Mouse (Mus musculus) MEL (cell line): ENCODE data around the gene Elmod3. TPM values are rescaled to one million over a fixed set of nuclear protein-coding genes. Genes with fewer than 3 reads are reported as not detected.

Experiments used
- DNase-seq: peaks from one replicate; pipeline ENCODE4 v3.0.0; 2011; ENCODE audit warnings: low read depth, low spot score
- H3K27ac ChIP-seq: 2 replicates; pipeline ENCODE4 v1.5.1; 2012; ENCODE audit warnings: low read depth, mild to moderate bottlenecking, control low read depth, low read length, moderate library complexity; ENCODE audit not compliant: control insufficient read depth
- H3K27me3 ChIP-seq, 2 experiments: fragments of 150-350 bp in 1 of 2; sonication (generic) in 1 of 2; 2 replicates each; pipeline ENCODE4 v1.6.1; 2012; ENCODE audit warnings: low read length in 2 of 2, mild to moderate bottlenecking in 2 of 2, improper control_type of control experiment in 1 of 2, moderate library complexity in 1 of 2; ENCODE audit not compliant: insufficient read depth in 2 of 2, control insufficient read depth in 1 of 2
- H3K36me3 ChIP-seq, 2 experiments: 2 replicates each; pipeline ENCODE4 v1.6.1; 2012 to 2014; ENCODE audit warnings: low read length in 2 of 2, improper control_type of control experiment in 1 of 2, inconsistent platforms in 1 of 2, mild to moderate bottlenecking in 1 of 2; ENCODE audit not compliant: insufficient read depth in 2 of 2, control insufficient read depth in 1 of 2
- H3K4me1 ChIP-seq, 2 experiments: fragments of 150-350 bp in 1 of 2; sonication (generic) in 1 of 2; 2 replicates each; pipeline ENCODE4 v1.6.1; 2012; ENCODE audit warnings: low read length in 2 of 2, improper control_type of control experiment in 1 of 2, mild to moderate bottlenecking in 1 of 2; ENCODE audit not compliant: insufficient read depth in 2 of 2, control insufficient read depth in 1 of 2
- H3K4me3 ChIP-seq, 2 experiments: fragments of 150-350 bp in 1 of 2; sonication (generic) in 1 of 2; 2 replicates each; pipeline ENCODE4 v1.5.1; 2012; ENCODE audit warnings: low read depth in 2 of 2, low read length in 2 of 2, mild to moderate bottlenecking in 2 of 2, moderate library complexity in 2 of 2, control low read depth in 1 of 2, improper control_type of control experiment in 1 of 2; ENCODE audit not compliant: control insufficient read depth in 1 of 2, insufficient read depth in 1 of 2
- H3K79me2 ChIP-seq: 2 replicates; pipeline ENCODE4 v1.6.1; 2012; ENCODE audit warnings: mild to moderate bottlenecking, low read length, moderate library complexity; ENCODE audit not compliant: control insufficient read depth, poor library complexity, insufficient read depth
- H3K9ac ChIP-seq: 2 replicates; pipeline ENCODE4 v1.6.1; 2012; ENCODE audit warnings: low read depth, mild to moderate bottlenecking, control low read depth, low read length, moderate library complexity; ENCODE audit not compliant: control insufficient read depth, poor library complexity, severe bottlenecking
- H3K9me3 ChIP-seq: fragments of 150-350 bp; sonication (generic); replicated peaks from 2 replicates; pipeline ENCODE4 v1.6.1; 2012; ENCODE audit warnings: mild to moderate bottlenecking, low read length, improper control_type of control experiment, moderate library complexity; ENCODE audit not compliant: insufficient read depth
- CTCF ChIP-seq, 3 experiments: IDR thresholded peaks in 2 of 3; conservative IDR thresholded peaks in 1 of 3; 2 replicates each; pipeline ENCODE4 v1.5.1; 2011 to 2012; ENCODE audit warnings: low read length in 3 of 3, low read depth in 2 of 3, mild to moderate bottlenecking in 2 of 3, improper control_type of control experiment in 1 of 3, inconsistent platforms in 1 of 3, mixed read lengths in 1 of 3, moderate library complexity in 1 of 3; ENCODE audit not compliant: control insufficient read depth in 1 of 3, insufficient read depth in 1 of 3, poor library complexity in 1 of 3, severe bottlenecking in 1 of 3
- ELF1 ChIP-seq: IDR thresholded peaks from 2 replicates; pipeline ENCODE4 v1.6.1; 2014; ENCODE audit warnings: low read depth, mild to moderate bottlenecking, inconsistent platforms, low read length, improper control_type of control experiment, moderate library complexity
- MAX ChIP-seq: IDR thresholded peaks from 2 replicates; pipeline ENCODE4 v1.6.1; 2011; ENCODE audit warnings: low read length, improper control_type of control experiment
- MAZ ChIP-seq: IDR thresholded peaks from 2 replicates; pipeline ENCODE4 v1.6.1; 2012; ENCODE audit warnings: low read depth, mild to moderate bottlenecking, inconsistent platforms, low read length, improper control_type of control experiment
- MEF2A ChIP-seq: IDR thresholded peaks from 2 replicates; pipeline ENCODE4 v1.6.1; 2014; ENCODE audit warnings: low read depth, mild to moderate bottlenecking, inconsistent platforms, low read length, improper control_type of control experiment; ENCODE audit not compliant: poor library complexity, insufficient replicate concordance, severe bottlenecking; ENCODE audit errors: extremely low read depth
- POLR2A ChIP-seq, 2 experiments: IDR thresholded peaks; 2 replicates each; pipeline ENCODE4 v1.6.1; 2011 to 2012; ENCODE audit warnings: low read length in 2 of 2, mild to moderate bottlenecking in 2 of 2, control low read depth in 1 of 2, improper control_type of control experiment in 1 of 2, low read depth in 1 of 2, moderate library complexity in 1 of 2; ENCODE audit not compliant: control insufficient read depth in 1 of 2, insufficient read depth in 1 of 2, poor library complexity in 1 of 2
- RCOR1 ChIP-seq: IDR thresholded peaks from 2 replicates; pipeline ENCODE4 v1.6.1; 2012; ENCODE audit warnings: low read depth, mild to moderate bottlenecking, inconsistent platforms, low read length, improper control_type of control experiment
- TCF12 ChIP-seq: IDR thresholded peaks from 2 replicates; pipeline ENCODE4 v1.6.1; 2014; ENCODE audit warnings: low read depth, mild to moderate bottlenecking, inconsistent platforms, low read length, improper control_type of control experiment, moderate library complexity
- USF1 ChIP-seq: IDR thresholded peaks from 2 replicates; pipeline ENCODE4 v1.6.1; 2014; ENCODE audit warnings: low read depth, mild to moderate bottlenecking, inconsistent platforms, low read length, improper control_type of control experiment, moderate library complexity
- USF2 ChIP-seq, 2 experiments: IDR thresholded peaks; 2 replicates each; pipeline ENCODE4 v1.6.1; 2011 to 2012; ENCODE audit warnings: improper control_type of control experiment in 2 of 2, low read length in 2 of 2, borderline replicate concordance in 1 of 2, inconsistent platforms in 1 of 2, low read depth in 1 of 2, mild to moderate bottlenecking in 1 of 2; ENCODE audit not compliant: insufficient read depth in 1 of 2
- ZNF384 ChIP-seq: IDR thresholded peaks from 2 replicates; pipeline ENCODE4 v1.6.1; 2012; ENCODE audit warnings: low read depth, mild to moderate bottlenecking, inconsistent platforms, low read length, improper control_type of control experiment
- polyA plus RNA-seq, 2 experiments: library from polyadenylated mRNA; stranded (reverse) in 1 of 2; unstranded in 1 of 2; fragments of >175 nt in 1 of 2; fragments of >200 nt in 1 of 2; gene quantifications; 2 replicates each; pipeline versions ENCODE4 v1.2.1 to v1.2.4; 2012; ENCODE audit warnings: low replicate concordance in 2 of 2, low read depth in 1 of 2; ENCODE audit not compliant: insufficient read length in 2 of 2, insufficient read depth in 1 of 2, missing spikeins in 1 of 2
- total RNA-seq: library from RNA; depleted of rRNA; stranded (reverse); fragments of 300-350 nt; gene quantifications from 2 replicates; pipeline ENCODE4 v1.2.3, GENCODE M21; 2012; rRNA removed

Gene Elmod3
- total and polyA plus RNA-seq, 3 experiments = 4.2 to 14.1 TPM; not detected in 1

- peaks cover 7% of the 10 kb centered on the region in 2 experiments; a peak in 3 of 4 replicates for H3K4me1 ChIP-seq
Observed at GRCm38 (mm10) chr6:72519303-72519702, 78.9 kb downstream of the Elmod3 start.

GRCm38 (mm10) chr6:72518842-72519241 is 79.4 kb downstream of the Elmod3 start:
- no peak overlapping the region for H3K9ac ChIP-seq
- DNase-seq = peak; percentile 32
- H3K27ac ChIP-seq = no peak overlapping the region
- H3K27me3 ChIP-seq = no peaks in the 10 kb centered on the region
- H3K79me2 ChIP-seq = no peaks in the 10 kb centered on the region
- TF ChIP-seq ELF1 = peak; percentile 21; the same call in 1 of the 2 replicates
- TF ChIP-seq RCOR1 = no peak
- no peaks in the 10 kb centered on the region; a peak in 1 of 4 replicates for H3K36me3 ChIP-seq
- no peaks in the 10 kb centered on the region for H3K9me3 ChIP-seq
- H3K4me1 ChIP-seq = peaks cover 6 to 7% of the 10 kb centered on the region in 2 experiments; a peak in 3 of 4 replicates
- no peak overlapping the region for H3K4me3 ChIP-seq

More at GRCm38 (mm10) chr6:72519303-72519702, 78.9 kb downstream of the Elmod3 start:
- H3K9me3 ChIP-seq = no peaks in the 10 kb centered on the region
- H3K36me3 ChIP-seq = no peaks in the 10 kb centered on the region; a peak in 1 of 4 replicates
- no peaks in the 10 kb centered on the region for H3K27me3 ChIP-seq
- no peaks in the 10 kb centered on the region for H3K79me2 ChIP-seq
- no peak overlapping the region for H3K4me3 ChIP-seq
- H3K27ac ChIP-seq = no peak overlapping the region
- TF ChIP-seq USF1 (no peak), POLR2A (IDR thresholded peaks at IDR 0.05; ENCODE audit: control insufficient read depth in 1 of 2, insufficient read depth in 1 of 2, low read depth in 1 of 2, low read length in 2 of 2, poor library complexity in 1 of 2) (no peak), USF2 (IDR thresholded peaks at IDR 0.05; ENCODE audit: borderline replicate concordance in 1 of 2, insufficient read depth in 1 of 2, low read depth in 1 of 2, low read length in 2 of 2) (no peak), CTCF (IDR thresholded peaks at IDR 0.05 in 2 of 3, conservative IDR thresholded peaks at IDR 0.05 in 1 of 3; ENCODE audit: control insufficient read depth in 1 of 3, insufficient read depth in 1 of 3, low read depth in 2 of 3, low read length in 3 of 3, poor library complexity in 1 of 3, severe bottlenecking in 1 of 3) (no peak), MEF2A (no peak), MAZ (no peak), ELF1 (no peak), TCF12 (no peak), ZNF384 (no peak), MAX (no peak)
- TF ChIP-seq, all 39 proteins: peak for 0
- H3K9ac ChIP-seq = no peak overlapping the region
- DNase-seq = no peak

Other genes starting within 250 kb of the Elmod3 start
- 0.15 and 0.16 TPM in 2 replicates for gene Tmem150a, start 243.0 kb downstream of the Elmod3 start, total RNA-seq
- 1 to 10 TPM in 1 of 2 experiments, not detected in 1; 2.5 TPM for gene Tmem150a, start 243.0 kb downstream of the Elmod3 start, polyA plus RNA-seq
- 47.2 and 50.7 TPM in 2 replicates for gene Rnf181, start 231.5 kb downstream of the Elmod3 start, total RNA-seq
- gene Rnf181, start 231.5 kb downstream of the Elmod3 start, polyA plus RNA-seq = 100 to 1,000 TPM; 107 to 268 TPM
- gene Vamp5, start 217.9 kb downstream of the Elmod3 start, total RNA-seq = 490 and 593 TPM in 2 replicates
- 100 to 1,000 TPM in 1 of 2 experiments, not detected in 1; 465 TPM for gene Vamp5, start 217.9 kb downstream of the Elmod3 start, polyA plus RNA-seq
- gene Vamp8, start 207.7 kb downstream of the Elmod3 start, total RNA-seq = 130 and 164 TPM in 2 replicates
- 100 to 1,000 TPM in 1 of 2 experiments, not detected in 1; 179 TPM for gene Vamp8, start 207.7 kb downstream of the Elmod3 start, polyA plus RNA-seq
- 5.0 and 5.2 TPM in 2 replicates for gene Ggcx, start 184.1 kb downstream of the Elmod3 start, total RNA-seq
- 1 to 10 TPM in 1 of 2 experiments, not detected in 1; 5.4 TPM for gene Ggcx, start 184.1 kb downstream of the Elmod3 start, polyA plus RNA-seq
- gene Mat2a, start 158.9 kb downstream of the Elmod3 start, total RNA-seq = 233 and 319 TPM in 2 replicates
- 1,000 to 10,000 TPM in 1 of 2 experiments, 100 to 1,000 TPM in 1; 357 to 3,179 TPM for gene Mat2a, start 158.9 kb downstream of the Elmod3 start, polyA plus RNA-seq
- gene Sh2d6, start 76.7 kb downstream of the Elmod3 start, total RNA-seq = not detected in 2 replicates
- under 1 TPM in 1 of 2 experiments, not detected in 1; 0.17 TPM for gene Sh2d6, start 76.7 kb downstream of the Elmod3 start, polyA plus RNA-seq
- gene Capg, start 54.0 kb downstream of the Elmod3 start, total RNA-seq = 222 and 241 TPM in 2 replicates
- gene Capg, start 54.0 kb downstream of the Elmod3 start, polyA plus RNA-seq = 100 to 1,000 TPM in 1 of 2 experiments, not detected in 1; 283 TPM
- gene Retsat, start 62 bp upstream of the Elmod3 start, total RNA-seq = 35.1 and 40.3 TPM in 2 replicates
- 10 to 100 TPM in 1 of 2 experiments, not detected in 1; 61.5 TPM for gene Retsat, start 62 bp upstream of the Elmod3 start, polyA plus RNA-seq
- 19.3 and 23.9 TPM in 2 replicates for gene Tgoln1, start 18.6 kb upstream of the Elmod3 start, total RNA-seq
- 100 to 1,000 TPM in 1 of 2 experiments, 10 to 100 TPM in 1; 20.6 to 106 TPM for gene Tgoln1, start 18.6 kb upstream of the Elmod3 start, polyA plus RNA-seq
- gene Tcf7l1, start 190.8 kb upstream of the Elmod3 start, total RNA-seq = not detected in 2 replicates
- gene Tcf7l1, start 190.8 kb upstream of the Elmod3 start, polyA plus RNA-seq = not detected